Mouse (Mus musculus): ENCODE measurements around the gene Mob3c.
A peak's percentile ranks its signal among the peaks of the same experiment; 100 is the strongest.

Gene Mob3c

GRCm38 (mm10) chr4:115827888-115828571 lies at the start of gene Mob3c:
Gene Mob3c, plus strand, starts transcription at chr4:115828092.
- peak; percentile 52 to 55 for DNase-seq

- no peak for DNase-seq
Measured at GRCm38 (mm10) chr4:115780269-115780668, 47.6 kb upstream of the Mob3c start.

DNA sequence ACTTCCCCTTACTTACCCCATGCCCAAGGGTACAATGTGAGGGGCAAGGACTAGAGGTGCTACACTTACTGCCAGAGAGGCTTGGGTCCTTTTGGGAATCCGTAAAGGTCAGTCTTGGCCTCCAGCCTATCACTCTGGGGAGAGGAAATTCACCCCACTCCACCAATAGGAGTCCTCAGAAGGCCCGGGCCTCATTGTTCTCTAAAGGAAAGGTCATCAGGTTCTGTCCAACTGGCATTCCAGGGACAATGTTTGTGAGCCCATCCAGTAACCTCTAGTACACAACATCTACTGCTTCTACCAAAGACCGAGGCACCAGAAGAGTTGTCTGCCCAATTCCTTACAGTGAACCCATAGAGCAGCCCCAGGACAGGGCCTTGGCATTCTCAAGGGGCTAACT lies 47.0 kb upstream of the Mob3c start, which contains the start of gene Tex38:
Gene Tex38 (minus strand): TSS at position 101 of the 400 bp plus-strand sequence.
- no peak for DNase-seq

- no peak for DNase-seq
Measured at GRCm38 (mm10) chr4:115782026-115782805, 45.7 kb upstream of the Mob3c start.

DNA sequence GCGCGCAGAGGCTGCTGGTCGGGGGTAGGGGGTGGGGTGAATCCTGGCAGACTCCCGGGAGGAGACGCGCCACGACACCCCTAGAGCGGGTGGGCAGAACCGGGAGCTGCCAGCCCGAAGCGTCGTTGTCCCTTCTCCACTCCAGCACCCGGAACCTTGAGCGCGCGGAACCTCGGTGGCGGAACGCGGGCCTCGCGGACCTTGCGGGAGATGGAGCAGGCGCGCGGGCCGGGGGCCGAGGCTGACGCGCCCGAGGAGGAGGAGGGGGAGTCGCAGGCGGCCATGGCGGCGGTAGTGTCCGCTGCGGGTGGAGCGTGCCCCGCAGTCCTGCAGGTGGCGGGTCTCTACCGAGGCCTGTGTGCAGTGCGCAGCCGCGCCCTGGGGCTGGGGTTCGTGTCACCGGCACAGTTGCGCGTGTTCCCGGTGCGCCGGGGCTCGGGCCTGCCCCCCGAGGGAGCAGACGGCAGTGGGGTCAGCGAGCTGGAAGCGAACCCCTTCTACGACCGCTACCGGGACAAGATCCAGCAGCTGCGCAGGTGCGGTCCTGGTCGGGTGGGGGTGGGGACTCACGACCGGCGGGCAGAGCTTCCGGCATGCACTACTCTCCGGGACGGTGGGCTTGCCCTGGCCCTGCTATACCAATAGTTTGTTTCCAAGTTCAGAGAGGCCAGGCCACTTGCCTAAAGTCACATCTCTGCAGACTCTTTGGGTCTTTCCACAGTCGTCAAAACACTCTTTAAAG lies 43.0 kb upstream of the Mob3c start, which contains the start of gene Atpaf1:
Gene Atpaf1 (plus strand): TSS at position 44 of the 742 bp plus-strand sequence.
- DNase-seq, result peak; percentile 56 to 61

- no peak for DNase-seq
Measured at GRCm38 (mm10) chr4:115785511-115786034, 42.3 kb upstream of the Mob3c start.

DNA sequence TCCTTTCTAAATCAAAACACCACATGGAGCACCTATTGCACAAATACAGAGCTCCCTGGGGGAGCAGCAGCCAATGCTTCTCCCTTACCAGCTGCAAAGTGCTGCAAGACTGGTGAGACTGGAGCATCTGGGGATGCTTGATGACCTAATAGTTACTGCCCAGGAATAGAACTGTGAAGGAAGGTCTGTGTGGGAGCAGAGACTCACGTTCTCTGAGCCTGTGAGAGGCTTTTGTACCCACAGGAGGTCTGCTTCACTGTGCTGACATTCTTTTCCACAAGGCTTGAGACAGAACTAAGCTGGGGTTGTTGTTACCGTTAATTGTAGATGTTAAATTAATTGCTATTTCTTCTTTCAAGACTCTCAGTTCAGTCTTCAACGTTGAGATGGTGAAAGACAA lies 37.0 kb upstream of the Mob3c start:
- no peak for DNase-seq

DNA sequence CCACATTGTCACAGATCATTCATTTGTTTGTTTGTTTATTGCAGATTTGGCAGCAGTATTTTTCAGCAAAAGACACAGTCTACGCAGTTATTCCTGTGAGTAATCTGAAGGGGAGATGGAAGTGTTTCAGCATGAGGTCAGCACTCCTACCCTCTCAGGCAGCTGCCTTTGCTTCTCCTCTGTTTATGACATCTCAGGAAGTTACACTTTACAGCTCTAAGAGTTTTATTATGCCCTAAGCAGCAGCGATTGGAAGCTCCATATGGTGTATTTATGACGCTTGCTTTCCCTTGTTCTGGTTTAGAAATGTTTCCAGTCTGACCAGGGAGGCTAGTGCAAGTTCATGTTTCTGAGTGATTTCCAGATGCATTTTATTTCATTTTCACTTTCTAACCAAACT lies 32.5 kb upstream of the Mob3c start:
- DNase-seq, result no peak

DNA sequence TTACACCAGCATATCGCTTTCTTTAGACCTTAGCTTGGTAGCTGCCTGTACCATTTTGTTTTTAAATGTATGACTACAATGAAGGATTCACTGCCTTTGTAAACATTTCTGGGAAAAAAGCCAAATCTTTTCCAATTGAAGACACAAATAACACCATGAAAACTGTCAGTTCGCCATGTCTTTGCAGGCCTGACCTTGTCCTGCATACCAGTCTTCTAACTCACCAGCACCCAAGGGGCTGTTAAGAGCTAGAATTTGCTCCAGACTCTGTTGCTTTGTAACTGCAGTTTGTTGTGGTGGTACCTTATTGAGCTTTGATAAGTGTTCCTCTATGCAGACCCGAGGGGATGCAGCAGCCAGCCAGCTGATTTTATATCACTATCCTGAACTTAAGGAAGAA lies 27.9 kb upstream of the Mob3c start:
- no peak for DNase-seq

GRCm38 (mm10) chr4:115812326-115812725 lies 15.6 kb upstream of the Mob3c start:
- no peak for DNase-seq

DNA sequence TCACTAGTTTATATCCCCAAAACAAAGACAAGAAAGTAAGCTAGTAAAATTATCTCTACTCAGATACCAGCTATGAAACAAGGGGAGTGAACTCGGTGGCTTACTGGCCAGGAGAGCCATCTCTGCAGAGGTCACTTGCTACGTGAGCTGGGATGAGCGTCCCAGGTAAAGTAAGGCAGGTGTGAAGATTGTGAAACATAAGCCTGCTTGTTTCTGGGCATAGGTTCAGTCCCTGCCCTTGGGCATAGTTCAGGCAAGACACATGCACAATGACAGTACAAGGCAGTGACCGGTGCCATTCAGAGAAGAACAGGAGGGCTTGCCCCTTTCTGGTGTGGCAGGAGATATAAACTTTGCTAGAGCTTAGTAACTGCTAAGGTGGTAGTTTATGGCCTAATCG lies 12.3 kb upstream of the Mob3c start:
- no peak for DNase-seq

DNA sequence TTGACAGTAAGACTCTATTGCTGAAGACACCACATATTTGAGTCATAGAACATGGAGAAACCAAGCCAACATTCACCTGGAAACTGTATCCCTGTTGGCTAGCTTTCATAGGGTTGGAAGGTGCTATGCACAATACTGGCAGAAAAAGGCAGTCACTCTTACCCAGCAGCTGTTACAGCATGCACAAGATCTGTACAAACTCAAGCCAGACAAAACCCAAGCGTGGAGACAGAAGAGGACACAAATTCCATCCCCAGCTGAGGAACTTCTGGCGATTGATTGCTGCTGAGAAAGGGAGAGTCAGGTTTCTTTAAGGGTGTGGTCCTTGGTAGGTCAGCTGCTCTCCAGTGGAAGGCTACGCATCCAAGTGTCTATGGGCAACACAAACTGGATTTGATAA lies 7.7 kb upstream of the Mob3c start:
- no peak for DNase-seq

GRCm38 (mm10) chr4:115820944-115821343 lies 6.9 kb upstream of the Mob3c start:
- no peak for DNase-seq

DNA sequence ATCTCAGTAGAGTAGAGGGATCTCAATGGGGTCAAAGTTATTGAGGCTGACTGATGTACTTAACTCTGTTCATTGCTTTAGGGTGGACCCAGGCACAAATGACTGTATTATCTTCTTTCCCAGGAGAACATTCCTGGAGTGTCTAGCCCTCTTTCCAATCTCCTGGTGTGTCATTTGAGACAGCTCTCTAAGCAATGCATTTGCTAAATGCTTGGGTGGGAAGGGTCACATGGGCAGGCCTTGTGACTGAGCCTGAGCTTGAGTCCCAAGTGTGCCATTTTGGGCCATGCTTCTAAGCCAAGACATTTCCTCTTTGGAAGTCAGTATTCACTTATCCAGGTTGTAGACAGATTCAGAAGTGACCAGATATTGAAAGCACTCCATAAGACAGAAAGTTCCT lies 6.5 kb upstream of the Mob3c start:
- no peak for DNase-seq

GRCm38 (mm10) chr4:115821928-115822327 lies 6.0 kb upstream of the Mob3c start:
- no peak for DNase-seq

GRCm38 (mm10) chr4:115824178-115824577 lies 3.7 kb upstream of the Mob3c start:
- DNase-seq, result no peak

DNA sequence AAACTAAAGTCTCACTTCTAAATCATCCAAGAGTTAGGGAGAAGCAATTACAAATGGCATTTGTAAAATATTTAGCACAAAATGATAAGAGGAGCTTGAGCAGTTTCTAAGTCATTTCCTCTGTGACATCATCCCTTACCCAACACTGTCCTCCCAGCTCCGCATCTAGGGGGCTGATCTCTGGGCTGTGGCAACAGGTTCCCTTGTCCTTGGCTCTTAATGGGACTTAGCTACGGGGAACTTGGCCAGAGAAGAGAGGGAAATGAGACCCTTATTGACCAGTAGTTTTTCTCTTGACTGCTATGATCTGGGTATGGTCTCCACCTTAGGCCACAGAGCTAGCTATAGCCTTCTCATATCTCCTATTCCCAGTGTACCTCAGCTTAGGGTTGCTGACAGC lies 2.6 kb upstream of the Mob3c start:
- DNase-seq, result no peak

DNA sequence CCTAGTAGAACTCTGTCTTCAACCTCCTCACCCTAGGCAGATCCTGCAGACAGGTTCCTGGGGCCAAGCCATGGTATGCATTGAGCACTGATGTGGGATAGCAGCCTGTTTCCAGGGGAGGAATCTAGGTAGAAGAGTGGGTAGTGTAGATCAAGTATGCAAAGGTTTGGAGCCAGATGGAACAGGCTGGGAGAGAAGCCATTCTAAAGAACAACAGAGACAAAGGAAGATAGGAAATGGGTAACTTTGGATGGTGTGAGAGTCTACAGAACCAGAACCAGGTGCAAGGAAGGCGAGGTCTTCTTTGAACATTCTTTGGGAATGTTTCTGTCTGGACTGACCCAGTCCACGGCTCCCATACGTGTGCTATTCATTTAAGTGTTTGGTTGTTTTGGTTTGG lies 826 bp upstream of the Mob3c start:
- no peak for DNase-seq

GRCm38 (mm10) chr4:115827535-115827887 lies 381 bp upstream of the Mob3c start:
- no peak for DNase-seq

DNA sequence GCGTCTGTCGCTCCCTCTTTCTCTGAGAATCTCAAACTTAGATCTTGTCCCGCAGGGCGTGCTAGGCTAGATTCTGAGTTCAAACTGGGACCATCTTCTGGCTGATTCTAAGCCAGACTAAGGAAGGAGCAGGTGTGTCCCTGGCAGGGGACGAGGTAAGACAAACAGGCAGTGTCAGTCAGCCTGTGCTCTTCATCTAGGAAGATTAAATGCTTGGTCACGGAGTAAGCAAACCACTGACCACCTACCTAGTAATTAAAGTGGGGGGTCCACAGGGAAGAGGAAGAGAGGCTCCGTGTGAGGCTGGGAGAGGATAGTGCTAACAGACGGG lies 645 bp downstream of the Mob3c start:
- no peak for DNase-seq

GRCm38 (mm10) chr4:115830491-115830890 lies 2.6 kb downstream of the Mob3c start:
- DNase-seq, result no peak

GRCm38 (mm10) chr4:115831221-115831620 lies 3.3 kb downstream of the Mob3c start:
- DNase-seq, result no peak

DNA sequence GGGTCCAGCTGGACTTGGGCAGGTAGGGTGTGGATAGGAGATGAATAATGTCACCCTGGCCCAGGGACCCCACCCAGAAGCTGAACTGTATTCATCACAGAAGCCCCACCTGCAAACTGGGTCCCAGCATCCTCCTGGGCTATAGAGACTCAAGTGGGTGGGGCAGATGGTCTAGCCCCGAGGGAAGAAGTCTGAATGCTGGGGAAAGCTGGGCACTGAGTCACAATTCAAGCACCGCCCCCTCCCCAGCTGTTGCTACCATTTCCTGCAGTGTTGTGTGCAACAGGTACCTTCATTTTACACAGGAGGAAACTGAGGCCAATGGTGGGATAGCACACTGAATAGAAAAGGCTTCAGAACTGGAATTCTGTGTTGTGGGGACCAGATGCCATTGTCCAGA lies 4.1 kb downstream of the Mob3c start:
- DNase-seq, result no peak

- DNase-seq, result no peak
Measured at GRCm38 (mm10) chr4:115835576-115835975, 7.7 kb downstream of the Mob3c start.
